ENCODE assay signal across 1 mouse cellular context in the genomic region with DNA sequence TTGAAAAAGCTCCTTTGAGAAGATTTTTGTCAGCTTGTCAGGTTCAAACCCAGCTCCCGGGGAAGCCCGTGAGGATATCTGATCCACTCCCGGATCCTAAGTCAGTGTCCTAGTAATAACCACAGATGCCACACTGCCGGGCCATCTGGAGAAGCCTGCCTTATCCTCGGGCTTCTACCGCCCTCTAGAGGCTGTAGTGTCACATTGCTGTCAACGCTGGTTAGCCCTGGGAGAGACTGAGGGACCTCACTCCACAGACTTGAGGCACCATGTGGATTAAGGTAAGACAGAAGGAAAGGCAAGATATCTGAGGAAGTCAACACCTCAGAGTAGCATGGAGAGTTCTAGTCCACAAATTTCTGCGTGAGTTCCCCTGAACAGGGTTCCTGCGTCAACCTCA.
TF ChIP-seq lines count a peak whose summit lies in the region.

No protein-coding gene starts in this region.

TF ChIP-seq in CH12.LX, 34 proteins besides CTCF, POLR2A, EP300 and RAD21 (continued from another document):
- TF ChIP-seq GABPA (IDR thresholded peaks at IDR 0.05; ENCODE audit: insufficient replicate concordance, low read depth, low read length) (no peak), JUN (IDR thresholded peaks at IDR 0.05; ENCODE audit: insufficient read depth, low read depth, low read length) (no peak), ZC3H11A (IDR thresholded peaks at IDR 0.05; ENCODE audit: low read depth, low read length) (peak; percentile 79), ZKSCAN1 (IDR thresholded peaks at IDR 0.05; ENCODE audit: borderline replicate concordance, low read depth, low read length) (no peak), MXI1 (IDR thresholded peaks at IDR 0.05; ENCODE audit: low read depth, low read length) (no peak), E2F4 (IDR thresholded peaks at IDR 0.05; ENCODE audit: insufficient replicate concordance, low read depth, low read length) (no peak), UBTF (IDR thresholded peaks at IDR 0.05; ENCODE audit: low read depth, low read length) (no peak)
